In the genomic region with DNA sequence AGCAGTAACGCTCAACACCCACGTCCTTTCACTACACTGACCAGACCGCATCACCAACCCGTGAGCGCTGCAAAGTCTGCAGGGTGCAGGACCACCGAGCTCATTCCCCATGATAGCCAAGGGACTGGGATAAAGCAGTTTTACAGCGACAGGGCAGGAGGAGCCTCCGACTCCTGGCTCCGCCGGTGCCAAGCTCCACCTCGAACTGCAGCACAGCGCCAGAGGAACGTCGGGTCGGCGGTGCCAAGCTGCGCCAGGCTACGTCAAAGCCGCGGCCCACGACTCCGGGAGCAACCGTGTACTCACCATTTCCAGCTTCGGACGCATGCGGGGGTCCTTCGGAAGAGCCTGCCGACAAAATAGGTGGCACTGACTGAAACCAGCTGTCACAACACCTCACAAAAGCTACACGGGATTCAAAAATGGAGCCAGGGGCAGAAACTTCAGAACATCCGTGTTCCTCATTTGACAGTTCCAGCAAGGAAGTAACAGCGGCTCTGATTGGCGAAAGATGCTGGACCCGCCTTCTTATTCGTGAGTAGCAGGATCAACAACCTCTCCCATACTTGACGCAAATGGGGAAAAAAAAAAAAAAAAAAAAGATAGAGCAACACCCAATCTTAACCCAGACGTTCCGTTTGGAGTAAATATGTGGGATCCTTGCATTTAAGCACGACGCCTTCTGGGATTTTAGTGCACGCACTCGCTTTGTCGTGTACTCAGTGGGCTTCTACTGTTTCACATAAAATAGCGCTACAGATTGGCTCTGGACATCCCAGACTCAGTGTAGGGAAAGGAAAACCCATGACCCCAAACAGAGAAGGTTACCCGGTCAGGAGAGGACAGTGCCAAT, we compare ENCODE assay signal across 8 mouse cellular contexts. TPM values are rescaled to one million over a fixed set of nuclear protein-coding genes. Genes with fewer than 3 reads are reported as not detected.
DNase-seq lines count a peak whose midpoint lies in the region; ATAC-seq lines count a peak whose summit lies in the region.

A gene (minus strand): TSS at position 460 of the 853 bp plus-strand sequence.

- H3K4me3 ChIP-seq in hindbrain, embryonic 12.5 days: peak within 1 kb of the TSS; percentile 92

- peaks cover 13% of the 10 kb centered on the region for H3K4me1 ChIP-seq in hindbrain, embryonic 12.5 days

- no peaks in the 10 kb centered on the region for H3K27me3 ChIP-seq in hindbrain, embryonic 12.5 days

- H3K27ac ChIP-seq in hindbrain, embryonic 12.5 days: peak within 1 kb of the TSS; percentile 67

- H3K4me2 ChIP-seq in hindbrain, embryonic 12.5 days (replicated peaks): peak within 1 kb of the TSS; percentile 73

- DNase-seq in NIH3T3 (ENCODE audit: low read depth): peak; percentile 96
- peak; percentile 92 to 93 for DNase-seq in cerebellum, postnatal 10 days
- peak; percentile 88 to 90 for DNase-seq in frontal cortex, postnatal 10 days (ENCODE audit: low spot score in 2 of 2)
- DNase-seq in layer of hippocampus, postnatal 14 days (ENCODE audit: low spot score in 2 of 2): peak; percentile 87 to 96
- DNase-seq in lung, postnatal 14 days: peak; percentile 88
- peak; percentile 87 for DNase-seq in retina, adult 2 months (ENCODE audit: low read depth, low spot score)
- peak; percentile 78 to 83 for DNase-seq in thymus, postnatal 36 days

- peak; percentile 98 for ATAC-seq in hindbrain, embryonic 12.5 days (ENCODE audit: low FRiP score)

- WGBS in hindbrain, embryonic 12.5 days: under 1% methylated on average over 44 of the region's 44 CpGs

- H3K36me3 ChIP-seq in hindbrain, embryonic 12.5 days: no peaks in the 10 kb centered on the region

- no peaks in the 10 kb centered on the region for H3K9me3 ChIP-seq in hindbrain, embryonic 12.5 days (replicated peaks)

- peak within 1 kb of the TSS; percentile 76 for H3K9ac ChIP-seq in hindbrain, embryonic 12.5 days

RNA-seq across cellular contexts. Expression of the gene that starts here (rescaled TPM):
- 19.4 and 22.4 TPM in 2 replicates for polyA plus RNA-seq in hindbrain, embryonic 12.5 days (2016; fragmentation: Nextera tagmentation; extraction: Ambion mirVana)
- total RNA-seq in layer of hippocampus, postnatal 14 days (2021): 10 to 100 TPM in 1 of 2 experiments, 1 to 10 TPM in 1; 9.3 to 12.1 TPM

Comparison
In these comparisons a context has a peak if more than half of its experiments do, and no peak if none do; other contexts are left out.
1. Peak in every context shown above with its lines: DNase-seq, ATAC-seq, H3K4me3 ChIP-seq and H3K27ac ChIP-seq.